Mouse (Mus musculus): ENCODE results near the gene Itga3. TPM values are rescaled to one million over a fixed set of nuclear protein-coding genes. Genes with fewer than 3 reads are reported as not detected.

The Itga3 gene
- total and polyA plus RNA-seq, 2 experiments from 2014 or later = 7.4 to 23.5 TPM

DNA sequence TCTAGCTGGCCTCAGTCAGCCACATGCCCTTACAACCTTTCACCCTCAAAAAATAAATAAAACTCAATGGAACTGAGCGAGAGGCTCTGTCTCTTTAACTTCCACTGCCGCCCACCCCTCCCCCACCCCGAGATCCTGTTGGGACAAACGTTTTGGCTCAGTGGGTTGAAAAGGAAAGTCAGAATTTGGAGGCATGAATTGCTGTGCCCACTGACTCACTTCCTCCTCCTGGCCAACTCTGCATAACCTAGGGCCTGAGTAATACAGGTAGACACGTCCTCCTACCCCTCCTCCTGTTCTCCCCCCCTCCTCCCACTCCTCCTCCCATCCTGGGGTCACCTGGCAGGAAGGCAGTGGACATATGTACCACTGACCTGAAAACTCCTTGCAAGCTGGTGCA lies 9.1 kb upstream of the Itga3 start:
- H3K4me2 ChIP-seq (ENCODE audit: low read depth) = no peak overlapping the region
- ATAC-seq (no peak), DNase-seq (no peak)
- H3K4me1 ChIP-seq (ENCODE audit: insufficient read depth) = no peaks in the 10 kb centered on the region
- no peaks in the 10 kb centered on the region for H3K27me3 ChIP-seq (ENCODE audit: insufficient read depth, low read length)
- H3K9ac ChIP-seq = no peak overlapping the region
- no peak overlapping the region for H3K27ac ChIP-seq (ENCODE audit: low read depth, low read length)
- 28% methylated on average over 5 of the region's 5 CpGs for WGBS
- no peaks in the 10 kb centered on the region for H3K9me3 ChIP-seq (ENCODE audit: low read length)
- no peak for TF ChIP-seq CTCF (IDR thresholded peaks at IDR 0.05; ENCODE audit: low read depth)
- no peaks in the 10 kb centered on the region for H3K36me3 ChIP-seq (ENCODE audit: insufficient read depth)
- no peak overlapping the region for H3K4me3 ChIP-seq (ENCODE audit: low read depth, low read length)

DNA sequence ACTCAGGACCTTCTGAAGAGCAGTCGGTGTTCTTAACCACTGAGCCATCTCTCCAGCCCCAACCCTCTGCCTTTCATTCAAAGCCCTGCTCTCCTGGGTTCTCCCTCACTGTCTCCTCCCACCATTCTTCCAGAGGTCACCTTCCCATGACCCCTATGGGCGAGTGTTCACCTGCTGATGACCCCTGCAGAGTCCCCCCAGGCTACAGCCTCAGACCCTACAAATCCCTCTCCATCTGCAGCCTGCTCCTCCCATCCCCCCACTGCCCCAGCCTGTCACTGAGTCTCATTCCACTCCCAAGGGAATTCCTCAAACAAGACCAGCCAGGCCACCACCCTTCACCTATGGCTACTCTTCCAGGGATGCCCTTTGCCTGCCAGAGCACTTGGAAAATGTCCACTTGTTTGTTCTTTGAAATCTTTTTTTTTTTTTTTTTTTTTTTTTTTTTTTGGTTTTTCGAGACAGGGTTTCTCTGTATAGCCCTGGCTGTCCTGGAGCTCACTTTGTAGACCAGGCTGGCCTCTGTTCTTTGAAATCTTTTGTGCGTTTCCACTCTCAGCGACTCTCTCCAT lies 8.3 kb upstream of the Itga3 start:
- H3K36me3 ChIP-seq (ENCODE audit: insufficient read depth) = no peaks in the 10 kb centered on the region
- no peak for DNase-seq
- H3K4me1 ChIP-seq (ENCODE audit: insufficient read depth) = no peaks in the 10 kb centered on the region
- H3K27me3 ChIP-seq (ENCODE audit: insufficient read depth, low read length) = no peaks in the 10 kb centered on the region
- no peak overlapping the region for H3K4me3 ChIP-seq (ENCODE audit: low read depth, low read length)
- no peak overlapping the region for H3K9ac ChIP-seq
- no peak overlapping the region for H3K27ac ChIP-seq (ENCODE audit: low read depth, low read length)
- WGBS = 43% methylated on average over 5 of the region's 5 CpGs
- H3K4me2 ChIP-seq (ENCODE audit: low read depth) = no peak overlapping the region
- H3K9me3 ChIP-seq (ENCODE audit: low read length) = no peaks in the 10 kb centered on the region
- no peak for ATAC-seq
- TF ChIP-seq CTCF (IDR thresholded peaks at IDR 0.05; ENCODE audit: low read depth) = no peak

DNA sequence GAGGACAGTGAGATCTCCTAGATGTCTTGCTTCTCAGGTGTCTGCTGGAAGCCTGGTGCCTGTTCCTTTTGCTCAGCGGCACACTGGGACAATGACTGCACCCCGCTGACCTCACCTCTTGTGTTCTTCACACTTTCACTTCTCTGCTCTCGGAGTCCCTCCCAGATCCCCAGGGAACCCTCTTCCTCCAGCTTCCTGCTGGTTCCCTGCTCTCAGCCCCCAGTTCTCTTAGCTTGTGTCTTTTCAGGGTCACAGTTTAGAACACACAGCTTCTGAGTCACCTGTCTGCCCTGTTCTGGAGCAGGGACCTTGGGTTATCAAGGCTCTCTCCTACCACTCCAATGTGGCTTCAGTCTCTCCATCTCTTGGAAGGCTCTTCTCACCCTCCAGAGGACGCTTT lies 7.6 kb upstream of the Itga3 start:
- TF ChIP-seq CTCF (IDR thresholded peaks at IDR 0.05; ENCODE audit: low read depth) = no peak
- no peak overlapping the region for H3K9ac ChIP-seq
- H3K9me3 ChIP-seq (ENCODE audit: low read length) = no peaks in the 10 kb centered on the region
- no peaks in the 10 kb centered on the region for H3K27me3 ChIP-seq (ENCODE audit: insufficient read depth, low read length)
- WGBS = 30% methylated on average over 4 of the region's 4 CpGs
- no peak overlapping the region for H3K27ac ChIP-seq (ENCODE audit: low read depth, low read length)
- no peak for DNase-seq
- no peak overlapping the region for H3K4me2 ChIP-seq (ENCODE audit: low read depth)
- ATAC-seq = no peak
- no peaks in the 10 kb centered on the region for H3K36me3 ChIP-seq (ENCODE audit: insufficient read depth)
- no peaks in the 10 kb centered on the region for H3K4me1 ChIP-seq (ENCODE audit: insufficient read depth)
- H3K4me3 ChIP-seq (ENCODE audit: low read depth, low read length) = no peak overlapping the region

DNA sequence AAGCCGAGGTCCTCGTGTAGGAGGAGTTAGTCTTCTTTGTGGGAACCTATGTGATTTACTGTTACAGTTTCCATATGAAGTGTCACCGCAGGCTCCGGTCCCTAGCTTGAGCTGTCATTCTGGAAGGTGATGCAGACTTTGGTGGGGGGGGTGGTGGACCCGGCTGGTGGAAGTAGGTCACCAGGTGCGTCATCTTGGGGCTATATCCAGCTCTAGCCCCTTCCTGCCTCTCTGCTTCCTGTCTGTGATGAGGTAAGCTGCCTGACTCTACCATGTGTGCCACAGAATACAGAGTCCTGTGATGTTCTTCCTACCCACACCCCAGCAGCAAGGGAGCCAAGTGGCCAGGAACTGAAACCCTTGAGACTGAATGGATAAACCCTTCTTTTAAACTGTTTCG lies 6.3 kb upstream of the Itga3 start:
- no peaks in the 10 kb centered on the region for H3K9me3 ChIP-seq (ENCODE audit: low read length)
- ATAC-seq (no peak), DNase-seq (no peak)
- no peaks in the 10 kb centered on the region for H3K36me3 ChIP-seq (ENCODE audit: insufficient read depth)
- H3K9ac ChIP-seq = no peak overlapping the region
- H3K27me3 ChIP-seq (ENCODE audit: insufficient read depth, low read length) = peaks cover 8% of the 10 kb centered on the region; the same call in 1 of the 2 replicates
- 91% methylated on average over 7 of the region's 7 CpGs for WGBS
- no peak overlapping the region for H3K27ac ChIP-seq (ENCODE audit: low read depth, low read length)
- H3K4me1 ChIP-seq (ENCODE audit: insufficient read depth) = no peaks in the 10 kb centered on the region
- H3K4me2 ChIP-seq (ENCODE audit: low read depth) = no peak overlapping the region
- no peak for TF ChIP-seq CTCF (IDR thresholded peaks at IDR 0.05; ENCODE audit: low read depth)
- no peak overlapping the region for H3K4me3 ChIP-seq (ENCODE audit: low read depth, low read length)

DNA sequence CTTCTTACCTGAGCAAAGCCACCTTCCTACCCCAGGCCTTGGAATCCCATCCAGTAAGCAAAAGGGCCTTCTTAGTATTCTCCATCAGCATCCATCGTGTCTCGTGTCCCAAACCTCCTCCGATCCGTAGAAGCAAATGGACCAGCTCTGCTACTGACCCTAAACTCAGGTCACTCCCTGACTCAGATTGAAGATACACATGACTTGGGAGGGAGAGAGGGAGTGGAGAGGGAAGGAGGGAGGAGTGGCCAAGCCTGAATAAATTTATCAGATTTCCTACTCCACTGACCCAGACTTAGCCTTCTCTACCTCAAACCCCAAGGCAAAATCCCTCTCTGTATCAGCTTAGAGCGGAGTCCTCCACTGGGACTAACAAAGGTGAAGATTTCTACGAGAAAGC lies 4.2 kb upstream of the Itga3 start:
- no peaks in the 10 kb centered on the region for H3K9me3 ChIP-seq (ENCODE audit: low read length)
- no peak overlapping the region for H3K27ac ChIP-seq (ENCODE audit: low read depth, low read length)
- no peak for DNase-seq
- no peak overlapping the region for H3K4me2 ChIP-seq (ENCODE audit: low read depth)
- 85% methylated on average over 6 of the region's 6 CpGs for WGBS
- no peaks in the 10 kb centered on the region for H3K36me3 ChIP-seq (ENCODE audit: insufficient read depth)
- no peaks in the 10 kb centered on the region for H3K4me1 ChIP-seq (ENCODE audit: insufficient read depth)
- no peak overlapping the region for H3K9ac ChIP-seq
- H3K27me3 ChIP-seq (ENCODE audit: insufficient read depth, low read length) = peaks cover 12% of the 10 kb centered on the region; the same call in 1 of the 2 replicates
- H3K4me3 ChIP-seq (ENCODE audit: low read depth, low read length) = no peak overlapping the region
- TF ChIP-seq CTCF (IDR thresholded peaks at IDR 0.05; ENCODE audit: low read depth) = no peak
- no peak for ATAC-seq

DNA sequence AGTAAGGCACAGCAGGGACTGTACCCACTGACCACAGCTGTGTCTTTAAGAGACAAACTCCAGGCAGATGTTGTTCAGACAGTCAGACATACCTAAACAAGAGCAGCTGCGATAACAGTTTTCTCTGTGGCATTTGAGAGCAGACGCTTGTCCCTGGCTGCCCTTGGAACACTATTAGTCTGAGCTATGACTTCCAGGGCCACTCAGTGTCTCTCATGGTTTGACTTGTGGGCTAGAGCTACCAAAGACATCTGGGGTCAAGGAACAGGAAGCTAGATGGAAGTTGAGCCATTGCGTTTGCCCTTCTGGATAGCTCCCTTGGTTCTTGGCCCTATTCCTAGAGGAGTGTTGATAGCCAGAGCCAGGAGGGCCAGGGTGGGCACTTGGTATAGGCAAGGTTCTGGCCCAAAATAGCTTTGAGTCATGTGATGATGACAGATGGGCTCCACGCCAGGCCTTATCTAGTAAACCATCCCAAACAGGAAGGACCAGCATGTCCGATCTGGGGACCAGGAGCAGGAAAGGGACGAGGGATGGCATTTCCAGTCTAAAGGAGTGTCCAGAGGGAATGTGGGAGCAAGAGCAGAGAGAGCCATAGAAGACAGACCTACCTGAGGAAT lies 2.8 kb upstream of the Itga3 start:
- no peak overlapping the region for H3K27ac ChIP-seq (ENCODE audit: low read depth, low read length)
- no peak for TF ChIP-seq CTCF (IDR thresholded peaks at IDR 0.05; ENCODE audit: low read depth)
- H3K27me3 ChIP-seq (ENCODE audit: insufficient read depth, low read length) = peaks cover 19% of the 10 kb centered on the region; the same call in 1 of the 2 replicates
- ATAC-seq (no peak), DNase-seq (no peak)
- H3K4me1 ChIP-seq (ENCODE audit: insufficient read depth) = no peaks in the 10 kb centered on the region
- H3K9me3 ChIP-seq (ENCODE audit: low read length) = no peaks in the 10 kb centered on the region
- no peak overlapping the region for H3K4me3 ChIP-seq (ENCODE audit: low read depth, low read length)
- no peak overlapping the region for H3K9ac ChIP-seq
- WGBS = 85% methylated on average over 6 of the region's 6 CpGs
- H3K4me2 ChIP-seq (ENCODE audit: low read depth) = no peak overlapping the region
- no peaks in the 10 kb centered on the region for H3K36me3 ChIP-seq (ENCODE audit: insufficient read depth)

DNA sequence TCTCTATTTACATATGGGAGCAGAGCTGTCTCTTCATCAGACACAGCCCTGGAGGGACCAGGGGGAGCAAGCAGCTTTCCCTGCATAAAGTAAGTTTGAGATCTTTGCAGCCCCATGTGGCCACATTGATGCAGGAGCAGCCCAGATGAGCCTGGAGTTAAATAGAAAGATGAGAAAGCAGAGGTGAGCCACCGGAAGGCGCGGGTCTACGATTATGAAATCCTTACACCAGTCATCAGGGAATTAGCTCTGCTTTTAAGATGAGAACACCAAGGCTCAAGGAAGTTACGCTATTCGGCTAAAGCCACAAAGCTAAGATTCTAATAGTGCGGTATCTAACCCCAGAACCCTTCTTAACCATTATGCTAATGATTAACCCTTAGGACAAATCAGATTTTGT lies 1.4 kb upstream of the Itga3 start:
- 66% methylated on average over 7 of the region's 7 CpGs for WGBS
- no peaks in the 10 kb centered on the region for H3K4me1 ChIP-seq (ENCODE audit: insufficient read depth)
- H3K4me3 ChIP-seq (ENCODE audit: low read depth, low read length) = no peak overlapping the region
- no peaks in the 10 kb centered on the region for H3K36me3 ChIP-seq (ENCODE audit: insufficient read depth)
- ATAC-seq (no peak), DNase-seq (no peak)
- H3K27ac ChIP-seq (ENCODE audit: low read depth, low read length) = no peak overlapping the region
- H3K4me2 ChIP-seq (ENCODE audit: low read depth) = no peak overlapping the region
- TF ChIP-seq CTCF (IDR thresholded peaks at IDR 0.05; ENCODE audit: low read depth) = peak; percentile 5; the same call in 1 of the 2 replicates
- no peaks in the 10 kb centered on the region for H3K9me3 ChIP-seq (ENCODE audit: low read length)
- H3K9ac ChIP-seq = no peak overlapping the region
- peaks cover 23% of the 10 kb centered on the region; the same call in 1 of the 2 replicates for H3K27me3 ChIP-seq (ENCODE audit: insufficient read depth, low read length)
